Mouse (Mus musculus) spleen, adult 2 months (tissue): ENCODE measurements around the gene Hist1h4j. TPM values are rescaled to one million over a fixed set of nuclear protein-coding genes. Genes with fewer than 3 reads are reported as not detected.
"Not testable (repeated sequence)": the region's sequence is repeated elsewhere in the genome, so short reads cannot be mapped to it uniquely, and the experiment has no call there.

Source experiments
- DNase-seq, 2 experiments: peaks; one replicate each; pipeline versions ENCODE4 v3.0.0 to v3.0.0-alpha.2; 2012 to 2021; ENCODE audit warnings: low spot score in 2 of 2, low read depth in 1 of 2
- H3K27ac ChIP-seq: fragments of 200-500 bp; 2 replicates; pipeline ENCODE4 v1.5.1; 2012; ENCODE audit warnings: low read length, inconsistent platforms; ENCODE audit not compliant: insufficient read depth
- H3K27me3 ChIP-seq: fragments of 200-500 bp; 2 replicates; pipeline ENCODE4 v1.6.1; 2012; ENCODE audit warnings: mild to moderate bottlenecking, moderate library complexity, low read length, inconsistent platforms; ENCODE audit not compliant: control insufficient read depth, insufficient read depth
- H3K36me3 ChIP-seq: fragments of 200-500 bp; 2 replicates; pipeline ENCODE4 v1.6.1; 2012; ENCODE audit warnings: mild to moderate bottlenecking, low read length, inconsistent platforms; ENCODE audit not compliant: control insufficient read depth, insufficient read depth
- H3K4me1 ChIP-seq: fragments of 200-500 bp; 2 replicates; pipeline ENCODE4 v1.6.1; 2011; ENCODE audit warnings: inconsistent platforms; ENCODE audit not compliant: control insufficient read depth, insufficient read depth, insufficient read length
- H3K4me3 ChIP-seq: fragments of 200-500 bp; 2 replicates; pipeline ENCODE4 v1.5.1; 2011; ENCODE audit warnings: mild to moderate bottlenecking, inconsistent platforms; ENCODE audit not compliant: insufficient read depth, insufficient read length; ENCODE audit errors: extremely low read depth
- CTCF ChIP-seq: fragments of 200-500 bp; IDR thresholded peaks from 2 replicates; pipeline ENCODE4 v1.5.1; 2011; ENCODE audit warnings: mild to moderate bottlenecking, inconsistent platforms; ENCODE audit not compliant: insufficient read depth, insufficient read length, insufficient replicate concordance; ENCODE audit errors: extremely low read depth
- POLR2A ChIP-seq: fragments of 200-500 bp; IDR thresholded peaks from 2 replicates; pipeline ENCODE4 v1.6.1; 2011; ENCODE audit warnings: low read depth, low read length, inconsistent platforms
- WGBS: fragments of 180-500 bp; shearing (Covaris S2); methylation state at CpG from one replicate; pipeline ENCODE4 v1.1.7; 2018; 5-methylcytosine and 5-hydroxymethylcytosine counted together
- polyA plus RNA-seq: library from polyadenylated mRNA; depleted of rRNA; stranded (reverse); fragments of >200 nt; gene quantifications from 2 replicates; pipeline ENCODE4 v1.2.3, GENCODE M21; 2012

Hist1h4j gene
- polyA plus RNA-seq, 1 experiment: 9.1 TPM

DNA sequence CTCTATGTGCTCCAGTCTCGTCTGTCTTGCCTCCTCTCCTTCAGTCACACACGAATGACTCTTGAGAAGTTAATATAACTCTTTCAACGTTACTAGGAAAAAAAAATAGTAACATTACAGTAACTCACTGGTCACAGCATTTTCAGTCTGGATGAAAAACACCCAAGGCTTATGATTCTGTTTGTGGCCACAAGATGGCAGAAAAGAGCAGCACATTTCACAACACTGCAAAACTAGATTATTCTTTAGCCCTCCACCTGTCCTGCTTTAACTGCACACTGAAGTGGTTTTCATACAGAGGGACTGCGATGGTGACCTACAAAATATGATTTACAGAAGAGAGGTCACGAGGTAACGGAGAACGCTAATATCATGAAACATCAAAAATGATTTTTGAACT lies 20.1 kb upstream of the Hist1h4j start:
- no peaks in the 10 kb centered on the region for H3K36me3 ChIP-seq
- TF ChIP-seq CTCF (peak; percentile 34; the same call in 1 of the 2 replicates), POLR2A (no peak)
- H3K4me1 ChIP-seq: peaks cover 7% of the 10 kb centered on the region
- no peaks in the 10 kb centered on the region for H3K27me3 ChIP-seq
- DNase-seq: peak; percentile 60 to 61
- H3K27ac ChIP-seq: peak overlapping the region; percentile 39; the same call in 1 of the 2 replicates
- H3K4me3 ChIP-seq: no peak overlapping the region; the same call in 1 of the 2 replicates
- WGBS: under 1% methylated on average over 7 of the region's 7 CpGs

DNA sequence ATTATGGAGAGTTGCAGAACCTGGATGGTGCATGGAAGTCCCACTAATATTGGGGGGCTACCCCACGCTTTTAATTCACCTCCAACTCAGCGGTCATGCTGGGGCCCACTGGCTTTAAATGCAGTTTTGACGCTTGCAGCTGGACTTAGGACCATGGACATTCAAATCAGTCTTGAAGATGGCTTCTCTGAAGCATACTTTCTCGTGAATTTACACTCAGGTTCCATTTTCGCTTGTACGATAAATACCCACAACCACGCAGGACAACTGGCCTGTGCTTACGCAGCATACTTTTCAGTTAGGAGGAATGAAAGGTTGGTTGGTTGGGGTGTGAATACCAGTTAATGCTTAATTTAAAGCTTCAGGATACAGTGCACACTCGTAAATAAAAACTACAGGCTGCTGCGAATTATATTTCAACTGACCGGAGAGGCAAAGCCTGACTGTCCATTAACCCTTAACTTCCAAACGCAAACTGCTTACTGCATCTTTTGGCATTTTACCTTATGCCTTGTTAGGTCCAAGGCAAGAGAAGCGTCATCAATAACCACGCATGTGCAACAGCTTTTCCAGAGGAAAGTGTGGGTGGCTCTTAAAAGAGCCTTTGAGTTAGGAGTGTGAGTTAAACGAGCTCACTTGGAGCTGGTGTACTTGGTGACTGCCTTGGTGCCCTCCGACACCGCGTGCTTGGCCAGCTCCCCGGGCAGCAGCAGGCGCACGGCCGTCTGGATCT lies 19.6 kb upstream of the Hist1h4j start:
- DNase-seq: no peak

DNA sequence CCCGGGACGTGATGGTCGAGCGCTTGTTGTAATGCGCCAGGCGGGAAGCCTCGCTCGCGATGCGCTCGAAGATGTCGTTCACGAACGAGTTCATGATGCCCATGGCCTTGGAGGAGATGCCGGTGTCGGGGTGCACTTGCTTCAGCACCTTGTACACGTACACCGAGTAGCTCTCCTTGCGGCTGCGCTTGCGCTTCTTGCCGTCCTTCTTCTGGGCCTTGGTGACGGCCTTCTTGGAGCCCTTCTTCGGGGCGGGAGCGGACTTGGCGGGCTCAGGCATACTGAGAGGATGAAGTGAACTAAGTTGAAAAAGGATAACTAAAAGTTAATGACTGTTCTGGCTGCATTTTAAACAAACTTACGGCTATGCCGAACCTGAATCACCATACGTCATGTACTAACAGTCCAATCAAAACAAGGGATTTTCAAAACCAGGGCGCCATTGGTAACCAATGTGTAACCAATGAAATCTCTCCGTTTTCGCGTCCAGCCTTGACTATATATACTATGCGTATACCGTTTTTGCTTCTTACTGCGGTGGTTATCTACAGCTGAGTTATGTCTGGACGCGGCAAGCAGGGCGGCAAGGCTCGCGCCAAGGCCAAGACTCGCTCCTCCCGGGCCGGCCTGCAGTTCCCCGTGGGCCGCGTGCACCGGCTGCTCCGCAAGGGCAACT lies 18.9 kb upstream of the Hist1h4j start, which contains the start of the genes Hist1h2bl and Hist1h2ai:
Hist1h2bl (minus strand) TSS at position 280 of the 676 bp plus-strand sequence.
Hist1h2ai (plus strand) TSS at position 559 of the 676 bp plus-strand sequence.
- DNase-seq: peak; percentile 73 to 89
- H3K4me1 ChIP-seq, H3K36me3 ChIP-seq, H3K27me3 ChIP-seq: not testable (repeated sequence)
- under 1% methylated on average over 34 of the region's 50 CpGs for WGBS
- peak; percentile 62 for TF ChIP-seq POLR2A
- H3K4me3 ChIP-seq: peak within 1 kb of the TSS; percentile 69
- H3K27ac ChIP-seq: peak within 1 kb of the TSS; percentile 97

More for the DNA sequence above, 19.6 kb upstream of the Hist1h4j start:
- TF ChIP-seq CTCF (no peak), POLR2A (no peak)
- peak overlapping the region; percentile 33 for H3K4me3 ChIP-seq
- no peaks in the 10 kb centered on the region for H3K27me3 ChIP-seq
- peak overlapping the region; percentile 40 for H3K27ac ChIP-seq
- WGBS: 1% methylated on average over 22 of the region's 22 CpGs
- peaks cover 7% of the 10 kb centered on the region for H3K4me1 ChIP-seq
- no peaks in the 10 kb centered on the region for H3K36me3 ChIP-seq

DNA sequence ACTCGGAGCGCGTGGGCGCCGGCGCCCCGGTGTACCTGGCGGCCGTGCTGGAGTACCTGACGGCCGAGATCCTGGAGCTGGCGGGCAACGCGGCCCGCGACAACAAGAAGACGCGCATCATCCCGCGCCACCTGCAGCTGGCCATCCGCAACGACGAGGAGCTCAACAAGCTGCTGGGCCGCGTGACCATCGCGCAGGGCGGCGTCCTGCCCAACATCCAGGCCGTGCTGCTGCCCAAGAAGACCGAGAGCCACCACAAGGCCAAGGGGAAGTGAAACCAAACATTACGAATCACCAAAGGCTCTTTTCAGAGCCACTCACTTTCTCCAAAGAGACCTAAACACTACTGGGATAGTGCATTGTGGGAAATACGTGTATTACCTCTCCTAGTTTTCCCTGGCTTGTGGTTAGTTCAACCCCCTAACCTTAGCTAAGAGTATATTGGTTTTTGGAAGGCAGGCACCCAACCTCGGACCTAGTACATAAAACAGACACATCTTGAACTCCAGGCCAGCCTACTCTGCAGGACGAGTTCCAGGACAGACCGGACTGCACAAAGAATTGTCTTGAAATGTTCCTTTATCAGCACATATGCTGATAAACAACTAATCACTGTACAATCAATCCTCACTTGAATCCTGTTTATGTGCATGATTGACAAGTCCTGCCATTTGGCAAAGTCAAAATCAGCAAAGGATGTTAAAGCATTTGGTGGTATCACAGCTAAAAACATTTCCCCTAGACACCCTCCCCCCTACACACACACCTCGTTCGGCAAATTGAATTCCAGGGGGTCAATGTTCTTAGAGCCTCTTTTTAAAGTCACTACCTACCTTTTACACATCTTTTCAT lies 18.1 kb upstream of the Hist1h4j start:
- not testable (repeated sequence) for H3K4me1 ChIP-seq, H3K36me3 ChIP-seq
- WGBS: under 1% methylated on average over 16 of the region's 38 CpGs

DNA sequence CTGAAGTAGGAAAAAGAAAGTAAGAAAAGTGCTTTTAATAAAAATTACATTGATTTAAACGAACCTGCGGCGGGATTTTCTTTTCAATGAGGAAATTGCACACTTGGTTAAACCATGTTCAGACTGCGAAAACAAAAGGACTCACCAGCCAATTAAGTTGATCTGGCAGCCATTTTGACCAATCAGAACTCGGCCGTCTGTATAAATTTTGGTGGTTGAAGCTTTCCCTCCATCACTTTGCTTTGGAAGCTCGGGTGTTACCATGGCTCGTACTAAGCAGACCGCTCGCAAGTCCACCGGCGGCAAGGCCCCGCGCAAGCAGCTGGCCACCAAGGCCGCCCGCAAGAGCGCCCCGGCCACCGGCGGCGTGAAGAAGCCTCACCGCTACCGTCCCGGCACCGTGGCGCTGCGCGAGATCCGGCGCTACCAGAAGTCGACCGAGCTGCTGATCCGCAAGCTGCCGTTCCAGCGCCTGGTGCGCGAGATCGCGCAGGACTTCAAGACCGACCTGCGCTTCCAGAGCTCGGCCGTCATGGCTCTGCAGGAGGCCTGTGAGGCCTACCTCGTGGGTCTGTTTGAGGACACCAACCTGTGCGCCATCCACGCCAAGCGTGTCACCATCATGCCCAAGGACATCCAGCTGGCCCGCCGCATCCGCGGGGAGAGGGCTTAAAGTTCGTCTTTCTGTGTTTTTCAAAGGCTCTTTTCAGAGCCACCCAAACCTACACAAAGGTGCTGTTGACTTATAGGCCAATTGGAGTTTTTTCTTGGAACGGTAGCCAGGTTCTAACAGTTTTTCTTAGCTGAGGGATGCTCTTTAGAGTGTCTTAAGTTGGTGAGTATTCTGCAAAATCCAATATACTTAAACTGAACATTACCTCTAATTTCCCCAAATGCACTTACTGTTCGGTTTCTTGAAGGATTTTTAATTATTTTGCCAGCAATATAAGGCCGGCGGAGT lies 17.2 kb upstream of the Hist1h4j start, which contains the start of gene Hist1h3h:
Hist1h3h (plus strand) TSS at position 263 of the 961 bp plus-strand sequence.
- Histone ChIP-seq H3K4me3 (peak within 1 kb of the TSS; percentile 50), H3K27ac (peak within 1 kb of the TSS; percentile 79)
- H3K4me1 ChIP-seq, H3K36me3 ChIP-seq, H3K27me3 ChIP-seq: not testable (repeated sequence)
- DNase-seq: peak; percentile 81 to 83
- WGBS: 3% methylated on average over 32 of the region's 56 CpGs
- TF ChIP-seq POLR2A: peak; percentile 55

More for the DNA sequence above, 18.1 kb upstream of the Hist1h4j start:
- Histone ChIP-seq H3K27ac (peak overlapping the region; percentile 97), H3K4me3 (peak overlapping the region; percentile 56)
- not testable (repeated sequence) for H3K27me3 ChIP-seq
- peak; percentile 24 to 48 for DNase-seq
